Mouse (Mus musculus) bone marrow macrophage, adult 2 months (primary cell): ENCODE measurements around the gene Gse1.

Experiments
- CTCF ChIP-seq: IDR thresholded peaks from 2 replicates; pipeline ENCODE4 v1.5.1; 2012; ENCODE audit warnings: low read depth, mild to moderate bottlenecking, low read length, moderate library complexity
- POLR2A ChIP-seq: IDR thresholded peaks from 2 replicates; pipeline ENCODE4 v1.6.1; 2012; ENCODE audit warnings: mild to moderate bottlenecking, low read depth, low read length, borderline replicate concordance

DNA sequence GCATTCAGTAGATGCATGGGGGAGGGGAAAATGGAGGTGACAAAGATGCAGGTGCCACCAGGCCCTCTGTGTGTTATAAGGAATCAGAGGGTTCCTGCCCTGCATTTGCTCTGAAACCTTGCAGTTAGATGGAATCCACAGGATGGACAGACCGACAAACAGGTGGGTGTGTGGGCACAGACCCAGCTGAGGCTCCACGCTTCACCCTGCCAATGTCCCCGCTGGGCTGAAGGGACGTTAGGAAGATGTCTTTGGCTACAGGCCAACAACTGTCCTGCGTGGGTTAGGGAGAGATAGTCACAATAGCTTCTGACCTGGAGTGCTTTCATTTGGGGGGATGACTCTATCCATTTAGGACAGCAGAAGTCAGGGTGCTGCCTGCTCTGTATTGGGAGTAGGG is 81.8 kb downstream of the Gse1 start:
- TF ChIP-seq POLR2A (no peak), CTCF (no peak)
